Mouse (Mus musculus): ENCODE data around the gene Taco1. TPM values are rescaled to one million over a fixed set of nuclear protein-coding genes. Genes with fewer than 3 reads are reported as not detected.
"Not testable (repeated sequence)": the region's sequence is repeated elsewhere in the genome, so short reads cannot be mapped to it uniquely, and the experiment has no call there.

Gene Taco1
- 10 to 100 TPM; 56.4 to 73.0 (median 65.0) TPM for total RNA-seq (2022)

DNA sequence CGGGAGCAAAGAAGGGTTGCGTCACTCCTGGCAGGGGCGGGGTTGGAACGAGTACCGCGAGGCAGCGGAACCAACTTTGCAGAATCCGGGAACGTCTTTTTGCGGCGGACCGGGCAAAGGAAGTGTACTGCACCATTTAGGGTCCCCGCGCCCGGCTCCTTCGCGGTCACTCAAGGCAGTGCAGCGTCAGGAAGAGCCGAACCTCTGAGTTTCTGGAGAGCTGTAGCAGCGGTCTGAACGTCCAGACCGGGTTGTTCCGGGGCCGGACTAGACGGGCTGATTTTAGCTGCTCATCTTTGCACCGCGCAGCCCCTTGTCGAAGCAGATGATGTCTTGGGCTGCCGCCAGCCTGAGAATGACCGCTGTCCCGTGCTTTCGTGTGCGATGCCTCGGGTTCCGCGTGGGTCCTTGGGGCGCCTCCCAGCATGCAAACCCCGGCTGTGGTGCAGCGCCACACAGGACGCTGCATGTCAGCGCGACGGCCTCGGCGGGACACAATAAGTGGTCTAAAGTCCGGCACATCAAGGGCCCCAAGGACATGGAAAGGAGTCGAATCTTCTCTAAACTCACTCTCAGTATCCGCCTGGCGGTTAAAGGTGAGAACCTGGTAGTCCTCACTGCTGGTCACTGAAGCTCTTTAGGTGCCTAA is at the start of gene Taco1:
Gene Taco1 (plus strand): TSS at position 139 of the 649 bp plus-strand sequence.
- peak; percentile 96 for DNase-seq (ENCODE audit: low spot score)

DNA sequence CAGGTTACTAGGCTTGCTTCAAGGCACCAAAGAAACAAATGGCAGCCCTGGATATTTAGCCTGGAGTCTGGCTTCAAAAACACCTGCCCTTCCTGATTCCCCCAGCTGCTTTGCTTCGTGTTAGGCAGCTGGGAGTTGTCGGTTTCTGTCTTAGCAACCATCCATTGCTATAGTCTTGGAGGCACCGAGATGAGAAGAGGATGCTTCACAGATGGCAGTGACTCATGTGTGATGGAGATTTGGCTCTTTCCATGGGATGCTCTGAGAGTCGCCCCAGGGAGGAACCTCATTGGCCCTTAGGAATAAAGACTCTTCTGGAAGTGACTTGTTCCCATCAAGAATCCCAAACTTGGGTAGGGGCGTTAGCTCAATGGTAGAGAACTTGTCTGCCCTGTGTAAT is 49.4 kb upstream of the Taco1 start:
- DNase-seq (ENCODE audit: low spot score): no peak

DNA sequence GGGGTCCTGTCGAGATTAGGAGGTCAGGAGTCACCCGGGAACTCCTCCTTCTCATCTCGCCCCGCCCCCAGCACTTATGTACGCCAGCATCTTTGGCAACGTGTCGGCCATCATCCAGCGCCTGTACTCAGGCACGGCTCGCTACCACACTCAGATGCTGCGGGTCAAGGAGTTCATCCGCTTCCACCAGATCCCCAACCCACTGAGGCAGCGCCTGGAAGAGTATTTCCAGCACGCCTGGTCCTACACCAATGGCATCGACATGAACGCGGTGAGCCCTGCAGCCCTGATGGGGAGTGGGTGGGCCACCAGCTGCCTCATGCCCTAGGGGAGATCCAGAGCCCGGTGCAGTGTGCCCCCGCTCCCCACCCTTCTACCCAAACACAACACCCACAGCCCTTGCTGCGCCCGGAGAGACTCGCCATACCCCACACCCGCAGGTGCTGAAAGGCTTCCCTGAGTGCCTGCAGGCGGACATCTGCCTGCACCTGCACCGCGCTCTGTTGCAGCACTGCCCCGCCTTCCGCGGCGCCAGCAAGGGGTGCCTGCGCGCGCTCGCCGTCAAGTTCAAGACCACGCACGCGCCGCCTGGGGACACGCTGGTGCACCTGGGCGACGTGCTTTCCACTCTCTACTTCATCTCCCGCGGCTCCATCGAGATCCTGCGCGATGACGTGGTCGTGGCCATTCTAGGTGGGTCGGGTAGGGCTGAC is 45.7 kb upstream of the Taco1 start:
- DNase-seq (ENCODE audit: low spot score): no peak

DNA sequence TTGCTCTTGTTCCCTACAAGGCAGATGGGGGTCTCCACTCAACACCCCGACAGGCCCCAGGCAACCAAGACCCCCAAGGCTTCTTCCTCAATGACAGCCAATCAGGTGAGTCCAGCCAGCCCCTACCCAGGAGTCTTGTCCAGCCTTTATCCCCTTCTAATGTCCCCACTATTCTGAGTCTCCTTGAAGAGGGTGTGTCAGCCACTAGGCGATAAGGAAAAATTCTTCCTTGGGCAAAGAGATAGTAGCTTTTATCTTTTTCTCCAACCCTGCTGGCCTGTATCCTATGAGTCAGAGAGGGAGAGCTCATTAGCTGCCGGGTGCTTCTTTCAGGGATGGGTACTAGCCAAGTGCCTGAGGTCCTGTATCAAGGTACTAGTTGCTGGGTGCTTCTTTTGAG is 40.1 kb upstream of the Taco1 start:
- DNase-seq (ENCODE audit: low spot score): no peak

DNA sequence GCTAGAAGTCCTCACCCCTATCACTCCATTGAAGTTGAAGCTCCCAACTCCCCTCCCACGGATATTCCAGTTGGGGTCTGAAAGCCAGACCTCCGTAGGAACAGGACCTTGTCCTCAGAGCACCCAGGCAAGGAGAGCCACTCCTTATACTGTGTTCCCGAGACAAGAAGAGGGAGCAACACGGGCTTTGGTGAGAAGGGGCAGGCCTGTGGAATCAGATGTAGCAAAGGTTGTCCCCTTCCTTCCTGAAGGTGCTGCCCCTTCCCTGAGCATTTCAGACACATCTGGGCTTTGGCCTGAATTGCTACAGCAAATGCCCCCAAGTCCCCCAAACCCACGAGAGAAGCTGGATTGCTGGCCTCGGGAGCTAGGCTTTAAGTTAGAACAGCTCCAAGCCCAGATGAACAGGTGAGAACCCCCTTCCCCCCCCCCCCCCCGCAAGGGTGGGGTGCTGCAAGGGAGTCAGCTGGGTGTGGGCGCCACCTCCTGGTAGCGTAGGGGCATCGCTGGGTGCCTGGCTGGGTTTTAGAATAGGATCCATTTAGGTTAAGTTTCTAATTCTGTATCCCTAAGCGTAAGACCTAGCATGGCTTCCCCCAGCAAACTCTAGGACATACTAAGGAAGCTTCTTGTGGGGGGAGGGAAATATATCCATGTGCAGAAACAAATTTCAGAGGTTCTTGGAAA is 39.3 kb upstream of the Taco1 start:
- peak; percentile 28 for DNase-seq (ENCODE audit: low spot score)

DNA sequence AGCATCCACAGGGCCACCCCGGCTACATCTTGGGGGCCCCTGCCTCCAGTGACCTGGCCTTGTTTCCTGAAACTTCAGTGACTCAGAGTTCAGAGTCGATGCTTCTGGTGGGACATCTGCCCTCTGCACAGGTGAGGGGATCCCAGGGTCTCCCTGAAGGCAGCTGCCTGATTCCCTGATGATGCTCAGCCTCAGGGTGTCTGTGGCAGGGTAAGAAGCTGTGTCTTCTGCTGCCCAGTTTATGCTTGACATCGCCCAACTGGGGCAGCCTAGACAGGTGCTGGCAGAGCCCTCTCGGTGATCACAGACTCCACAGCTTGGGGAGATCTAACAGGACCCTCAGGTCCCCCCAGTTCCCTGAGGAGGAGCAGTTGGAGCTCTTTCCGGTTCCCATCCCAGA is 38.3 kb upstream of the Taco1 start:
- no peak for DNase-seq (ENCODE audit: low spot score)

DNA sequence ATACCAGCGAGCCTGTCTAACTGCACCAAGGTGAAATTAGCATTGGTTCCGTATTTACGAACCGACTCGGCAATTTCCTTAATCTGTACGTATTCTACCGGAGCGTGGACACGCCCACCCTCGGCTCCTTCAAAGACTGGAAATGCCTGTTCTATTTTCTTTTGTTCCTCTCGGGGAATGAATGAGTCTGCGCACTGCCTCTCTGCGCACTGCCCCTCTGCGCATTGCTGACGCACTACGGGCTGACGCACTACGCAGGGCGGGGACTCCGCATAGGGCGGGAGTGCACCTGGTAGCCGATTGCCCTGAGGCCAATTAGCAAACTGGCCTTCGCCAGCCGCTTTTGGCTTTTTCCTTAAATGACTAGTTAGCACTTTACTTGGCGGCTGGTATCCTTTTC is 33.8 kb upstream of the Taco1 start:
- DNase-seq (ENCODE audit: low spot score): not testable (repeated sequence)

DNA sequence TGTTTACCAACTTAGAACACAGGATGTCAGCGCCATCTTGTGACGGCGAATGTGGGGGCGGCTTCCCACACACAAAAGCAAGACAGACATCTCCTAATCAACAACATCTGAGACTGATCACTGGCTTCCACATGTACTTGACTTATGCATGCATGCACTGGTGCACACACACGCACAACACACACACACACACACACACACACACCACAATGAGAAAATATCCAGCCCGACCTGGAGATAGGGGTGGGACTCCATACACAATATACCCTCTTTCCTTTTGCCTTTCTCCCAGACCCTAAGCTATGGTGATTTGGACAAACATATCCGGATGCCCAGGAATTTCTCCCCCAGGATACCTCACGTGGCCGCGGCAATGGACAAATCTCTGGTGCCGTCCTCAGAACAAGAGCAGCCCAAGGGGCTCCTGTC is 32.4 kb upstream of the Taco1 start:
- no peak for DNase-seq (ENCODE audit: low spot score)

DNA sequence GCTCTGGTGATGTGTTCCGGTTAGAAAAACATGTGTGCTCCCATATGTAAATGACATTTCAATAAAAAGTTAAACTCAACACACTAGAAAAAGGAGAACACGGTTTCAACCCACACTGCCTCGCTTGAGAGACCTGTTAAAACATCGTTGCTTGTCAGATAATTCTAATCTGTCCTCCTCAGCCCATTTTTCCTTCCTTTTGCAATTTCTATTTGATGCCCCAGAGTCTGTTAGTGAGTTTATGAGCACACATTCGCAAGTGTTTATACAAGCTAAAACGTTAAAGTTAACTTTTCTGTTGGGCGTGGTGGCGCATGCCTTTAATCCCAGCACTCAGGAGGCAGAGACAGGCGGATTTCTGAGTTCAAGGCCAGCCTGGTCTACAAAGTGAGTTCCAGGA is 30.9 kb upstream of the Taco1 start:
- no peak for DNase-seq (ENCODE audit: low spot score)

DNA sequence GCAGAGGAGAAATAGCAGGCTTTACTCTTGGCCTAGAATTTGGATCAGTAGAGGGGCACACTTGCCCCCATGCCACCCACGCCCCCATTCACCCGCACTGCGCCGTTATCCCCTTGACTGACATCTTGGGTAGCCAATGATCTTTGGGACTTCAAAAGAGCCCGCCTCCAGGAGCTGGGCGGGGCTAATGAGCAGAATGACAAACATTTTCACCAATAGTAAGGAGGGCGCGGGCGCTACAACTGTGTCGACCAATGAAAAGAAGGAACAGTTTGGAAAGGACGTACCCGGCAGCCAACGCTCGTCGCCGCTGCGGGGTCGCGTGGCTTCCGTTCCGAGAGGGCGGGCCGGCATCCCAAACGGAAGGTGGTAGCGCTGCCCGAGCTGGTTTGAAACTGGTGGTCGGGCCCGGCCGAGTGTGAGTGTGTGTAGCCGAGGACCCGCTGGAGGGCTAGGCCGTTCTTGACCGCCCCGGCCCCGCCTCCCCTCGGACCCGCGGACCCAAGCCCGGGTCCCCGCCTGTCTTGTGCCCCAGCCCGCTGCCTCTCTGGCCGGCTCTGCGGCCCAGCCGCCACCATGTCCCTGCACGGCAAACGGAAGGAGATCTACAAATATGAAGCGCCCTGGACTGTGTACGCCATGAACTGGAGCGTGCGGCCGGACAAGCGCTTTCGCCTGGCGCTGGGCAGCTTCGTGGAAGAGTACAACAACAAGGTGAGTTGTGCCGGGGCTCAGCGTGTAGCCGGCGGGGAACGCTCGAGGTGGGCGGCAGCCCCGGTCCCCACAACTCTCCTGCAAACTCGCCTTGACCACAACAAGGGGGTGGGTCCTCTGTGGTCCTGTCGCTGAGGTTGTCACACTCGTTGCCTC is 29.1 kb upstream of the Taco1 start, which contains the start of gene Dcaf7:
Gene Dcaf7 (plus strand): TSS at position 325 of the 870 bp plus-strand sequence.
- DNase-seq (ENCODE audit: low spot score): peak; percentile 99

DNA sequence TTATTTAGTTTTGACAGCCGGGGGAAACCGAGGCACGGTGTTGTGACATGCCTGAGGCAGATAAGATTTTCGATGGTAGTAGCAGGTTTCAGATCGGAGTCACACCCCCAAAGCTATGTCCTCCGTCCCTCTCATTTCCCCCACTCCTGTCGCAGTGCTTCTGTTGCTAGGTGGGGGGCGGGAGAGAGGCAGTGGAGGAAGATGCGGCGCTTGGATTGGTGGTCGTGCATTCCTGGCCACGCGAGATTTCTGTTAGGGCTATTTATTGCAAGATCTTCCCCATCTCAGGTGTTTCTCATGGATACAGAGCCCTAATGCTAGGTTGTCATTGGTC is 28.5 kb upstream of the Taco1 start:
- no peak for DNase-seq (ENCODE audit: low spot score)

DNA sequence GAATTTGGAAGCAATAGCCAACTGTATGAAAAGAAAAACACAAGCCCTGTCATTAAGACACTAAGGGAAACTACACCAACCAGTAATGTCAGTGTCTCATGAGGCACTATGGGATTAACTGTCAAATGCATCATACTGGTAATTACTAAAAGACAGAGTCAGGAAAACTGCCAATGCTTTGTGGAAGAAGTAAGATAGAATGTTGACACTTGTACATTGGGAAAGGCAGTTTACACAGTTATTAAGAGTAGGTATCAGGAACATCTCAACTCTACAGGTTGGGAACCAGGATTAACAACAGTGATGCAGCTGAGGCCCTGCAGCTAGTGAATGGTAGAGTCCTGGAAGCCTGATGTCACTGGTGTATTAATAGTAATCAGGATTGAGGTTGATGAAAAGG is 21.5 kb upstream of the Taco1 start:
- DNase-seq (ENCODE audit: low spot score): no peak

DNA sequence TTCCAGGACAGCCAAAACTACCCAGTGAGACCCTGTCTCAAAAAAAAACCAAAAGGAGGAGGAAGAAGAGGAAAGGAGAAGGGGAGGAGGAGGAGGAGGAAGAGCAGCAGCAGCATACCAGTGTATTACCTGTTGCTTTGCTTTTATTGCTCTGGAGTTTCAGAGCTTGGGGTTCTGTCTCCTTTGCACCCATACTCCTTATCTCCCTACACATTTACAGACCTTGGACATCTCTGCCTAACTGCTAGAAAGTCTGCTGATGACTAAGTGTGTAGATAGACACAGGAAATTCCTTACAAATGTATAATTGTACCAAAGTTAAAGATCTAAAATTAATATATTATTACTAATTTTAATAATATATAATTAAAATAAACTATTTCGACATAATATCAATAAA is 20.6 kb upstream of the Taco1 start:
- DNase-seq (ENCODE audit: low spot score): no peak

DNA sequence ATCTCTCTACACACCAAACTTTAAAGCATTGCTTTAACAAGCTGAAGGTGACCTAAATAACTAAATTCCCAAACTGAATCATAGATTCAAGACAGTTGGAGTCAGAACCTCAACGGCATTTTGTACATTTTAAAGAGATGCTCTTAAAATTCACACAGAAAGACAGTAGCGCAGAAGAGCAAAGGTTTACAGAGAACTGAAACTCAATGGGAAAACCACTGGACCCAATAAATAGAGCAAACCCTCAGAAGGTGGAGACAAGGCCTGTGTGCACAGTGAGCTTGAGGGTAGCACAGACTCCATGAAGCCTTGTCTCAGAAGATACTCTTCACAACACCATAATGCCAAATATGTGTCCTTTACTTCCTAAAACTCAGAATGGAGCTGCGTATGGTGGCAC is 20.1 kb upstream of the Taco1 start:
- no peak for DNase-seq (ENCODE audit: low spot score)

DNA sequence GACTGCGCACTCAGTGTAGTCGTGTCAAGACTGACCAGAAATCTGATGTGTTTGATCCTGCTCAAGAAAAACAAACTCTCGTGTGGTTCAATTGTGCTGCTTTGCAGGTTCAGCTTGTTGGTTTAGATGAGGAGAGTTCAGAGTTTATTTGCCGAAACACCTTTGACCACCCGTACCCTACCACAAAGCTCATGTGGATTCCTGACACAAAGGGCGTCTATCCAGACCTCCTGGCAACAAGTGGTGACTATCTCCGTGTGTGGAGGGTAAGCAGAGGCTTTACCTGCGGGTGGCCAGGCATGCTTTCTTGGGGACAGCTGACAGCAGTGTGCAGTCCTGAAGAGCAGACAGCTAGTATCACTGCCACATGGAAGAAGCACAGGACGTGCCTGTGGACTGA is 19.3 kb upstream of the Taco1 start:
- DNase-seq (ENCODE audit: low spot score): no peak

DNA sequence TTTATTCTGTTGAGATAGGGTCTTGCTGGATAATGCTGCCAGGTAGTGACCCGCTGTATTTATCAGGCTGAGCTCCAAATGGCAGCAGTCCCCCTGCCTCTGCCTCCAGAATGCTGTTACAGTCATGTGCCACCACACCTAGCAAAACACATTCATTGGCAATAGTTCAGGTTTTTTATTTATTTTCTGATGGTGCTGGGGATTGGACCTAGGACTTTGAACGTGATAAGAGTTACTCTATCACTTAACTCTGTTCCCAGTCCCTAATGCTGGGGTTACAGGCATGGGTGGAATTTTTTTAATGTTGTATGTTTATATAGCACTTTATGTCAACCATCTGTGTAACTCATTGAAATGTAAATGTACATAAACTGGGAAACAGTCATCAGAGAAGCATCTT is 11.9 kb upstream of the Taco1 start:
- no peak for DNase-seq (ENCODE audit: low spot score)

DNA sequence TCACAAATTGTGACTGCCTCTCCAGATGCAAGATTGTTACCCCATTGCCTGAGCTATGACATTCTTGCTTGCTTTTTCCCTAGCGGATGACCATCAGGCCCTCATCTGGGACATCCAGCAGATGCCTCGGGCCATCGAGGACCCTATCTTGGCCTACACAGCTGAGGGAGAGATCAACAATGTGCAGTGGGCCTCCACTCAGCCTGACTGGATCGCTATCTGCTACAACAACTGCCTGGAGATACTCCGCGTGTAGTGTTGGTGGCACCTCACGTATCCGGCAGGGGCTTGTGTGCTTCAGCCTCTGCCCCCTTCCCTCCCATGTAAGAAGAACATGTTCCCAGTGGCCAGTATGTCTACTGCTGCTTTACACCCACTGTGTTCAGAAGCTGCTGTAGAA is 11.3 kb upstream of the Taco1 start:
- DNase-seq (ENCODE audit: low spot score): no peak

DNA sequence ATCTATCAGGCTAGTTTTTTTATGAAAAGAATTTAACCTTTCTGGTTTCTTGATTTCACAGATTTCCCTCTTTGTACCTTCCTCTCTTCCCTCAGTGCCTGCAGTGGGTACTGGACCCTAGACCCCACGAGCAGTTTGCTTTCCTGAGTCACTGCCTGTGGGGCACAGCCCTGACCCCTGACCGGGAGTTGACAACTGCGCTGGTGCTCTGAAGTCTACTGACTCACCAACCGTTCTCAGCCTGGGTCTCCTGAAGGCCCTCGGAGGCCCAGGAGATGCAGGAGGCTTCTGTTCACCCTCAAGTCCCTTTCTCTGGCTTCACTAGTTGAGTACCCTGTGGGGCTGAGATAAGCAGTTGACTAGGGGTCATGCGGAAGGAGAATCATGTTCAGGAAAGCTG is 10.5 kb upstream of the Taco1 start:
- DNase-seq (ENCODE audit: low spot score): no peak

DNA sequence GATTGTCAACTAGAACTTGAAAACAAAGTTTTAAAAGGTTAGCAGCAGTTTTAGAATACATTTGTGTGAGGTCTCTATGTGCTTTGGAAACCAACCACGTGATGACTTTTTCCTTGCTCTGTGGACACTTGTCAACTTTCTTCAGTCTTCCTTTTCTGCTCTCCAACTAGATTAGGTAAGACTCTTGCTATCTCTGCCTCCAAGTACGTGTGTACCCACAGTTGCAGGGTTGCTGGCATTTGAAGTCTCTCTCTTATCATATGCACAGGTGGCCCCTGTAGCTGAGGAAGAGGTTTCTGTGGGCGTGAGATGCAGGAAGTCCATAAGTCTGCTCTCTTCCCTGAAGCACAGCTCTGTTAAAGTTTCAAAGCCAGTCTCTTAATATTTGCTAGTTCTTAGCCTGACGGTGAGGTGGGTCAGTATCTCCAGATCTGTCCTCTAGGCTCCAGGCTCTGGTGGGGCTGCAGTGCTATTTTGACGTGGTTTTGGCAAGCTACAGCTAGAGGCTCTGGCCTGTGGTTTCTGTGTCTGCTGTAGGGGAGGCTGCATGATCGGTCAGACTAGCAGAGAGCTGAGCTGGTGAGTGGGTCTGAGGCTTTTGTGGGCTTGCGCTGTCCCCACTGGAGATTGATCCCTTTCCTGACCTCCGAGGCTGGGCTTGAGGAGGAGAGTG is 8.9 kb upstream of the Taco1 start:
- no peak for DNase-seq (ENCODE audit: low spot score)

DNA sequence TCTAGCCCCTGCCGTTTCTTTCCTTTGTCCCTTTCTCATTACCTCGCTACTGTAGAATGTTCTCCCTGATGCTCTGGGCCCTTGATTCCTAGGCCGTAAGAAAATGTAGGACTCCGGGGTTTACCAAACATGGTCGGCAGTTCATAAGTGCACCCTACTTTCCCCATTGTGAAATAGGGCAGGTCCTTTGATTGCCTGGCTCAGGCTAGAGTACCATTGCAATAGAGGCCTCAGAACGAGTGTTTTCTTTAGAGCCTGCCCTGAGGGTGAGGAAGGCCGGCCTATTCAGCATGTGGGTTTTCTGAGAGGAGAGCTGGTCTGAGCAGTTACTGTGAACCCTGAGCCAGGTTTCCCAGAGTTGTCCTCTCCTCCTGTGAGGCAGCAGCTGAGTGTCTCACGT is 7.8 kb upstream of the Taco1 start:
- DNase-seq (ENCODE audit: low spot score): no peak

DNA sequence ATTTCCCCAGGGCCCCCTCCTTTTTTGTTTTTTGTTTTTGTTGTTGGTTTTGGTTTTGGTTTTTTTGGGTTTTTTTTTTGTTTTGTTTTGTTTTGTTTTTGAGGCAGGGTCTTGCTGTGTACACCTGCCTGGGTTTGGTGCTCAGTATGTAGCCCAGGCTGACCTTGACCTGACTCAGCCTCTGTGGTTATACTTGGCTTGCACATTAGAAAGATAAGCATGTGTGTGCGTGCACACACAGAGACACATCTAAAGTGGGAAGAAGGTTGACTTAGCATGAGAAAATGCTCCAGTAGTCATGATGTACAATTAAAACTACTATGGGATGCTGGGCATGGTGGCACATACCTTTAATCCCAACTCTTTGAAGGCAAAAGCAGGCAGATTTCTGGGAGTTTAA is 5.3 kb upstream of the Taco1 start:
- no peak for DNase-seq (ENCODE audit: low spot score)

DNA sequence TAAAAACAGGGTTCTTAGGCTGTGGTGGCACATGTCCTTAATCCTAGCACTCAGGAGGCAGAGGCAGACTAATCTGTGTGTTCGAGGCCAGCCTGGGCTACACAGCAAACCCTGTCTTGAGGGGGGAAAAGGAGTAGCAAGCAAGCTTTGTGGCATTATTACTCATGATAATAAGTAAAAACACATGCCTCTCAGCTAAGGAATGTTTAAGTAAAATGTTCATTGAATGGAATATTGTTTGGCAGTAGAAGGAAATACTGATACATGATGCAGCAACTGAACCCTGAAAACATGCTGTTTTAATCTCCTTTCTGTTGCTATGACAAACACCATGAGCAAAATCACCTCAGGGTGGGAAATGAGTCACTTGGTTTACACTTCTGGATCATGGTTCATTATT is 4.5 kb upstream of the Taco1 start:
- DNase-seq (ENCODE audit: low spot score): no peak
